Mouse (Mus musculus) midbrain, postnatal 0 days (tissue): ENCODE results near the gene Tacc2. TPM values are rescaled to one million over a fixed set of nuclear protein-coding genes. Genes with fewer than 3 reads are reported as not detected.

Source experiments
- ATAC-seq: fragments of 200-750 bp; cut with Nextera tagmentation; 2 replicates; pipeline ENCODE4 v1.8.0; 2017; ENCODE audit warnings: moderate number of reproducible peaks, mild to moderate bottlenecking, moderate TSS enrichment, moderate library complexity; ENCODE audit not compliant: low FRiP score
- DNase-seq: peaks from one replicate; pipeline ENCODE4 v3.0.0-alpha.2; 2015; ENCODE audit warnings: low spot score
- H3K27ac ChIP-seq: fragments of 300-500 bp; sonication (generic); 2 replicates; pipeline ENCODE4 v1.5.1; 2014; ENCODE audit warnings: low read depth, mild to moderate bottlenecking, low read length, mixed read lengths
- H3K27me3 ChIP-seq: fragments of 300-500 bp; sonication (generic); 2 replicates; pipeline ENCODE4 v1.6.1; 2014; ENCODE audit warnings: low read length, control low read depth, mixed read lengths; ENCODE audit not compliant: insufficient read depth
- H3K36me3 ChIP-seq: fragments of 300-500 bp; sonication (generic); 2 replicates; pipeline ENCODE4 v1.6.1; 2014; ENCODE audit warnings: low read length, control low read depth, mixed read lengths; ENCODE audit not compliant: insufficient read depth
- H3K4me1 ChIP-seq: fragments of 300-500 bp; sonication (generic); 2 replicates; pipeline ENCODE4 v1.6.1; 2014; ENCODE audit warnings: mild to moderate bottlenecking, control low read depth, antibody characterized with exemption, low read length, mixed read lengths; ENCODE audit not compliant: insufficient read depth
- H3K4me2 ChIP-seq: fragments of 300-500 bp; sonication (generic); 2 replicates; pipeline ENCODE4 v1.6.1; 2014; ENCODE audit warnings: low read depth, mild to moderate bottlenecking, low read length, mixed read lengths; ENCODE audit not compliant: poor library complexity, severe bottlenecking
- H3K4me3 ChIP-seq: fragments of 300-500 bp; sonication (generic); 2 replicates; pipeline ENCODE4 v1.5.1; 2014; ENCODE audit warnings: low read depth, mild to moderate bottlenecking, low read length, moderate library complexity
- H3K9ac ChIP-seq: fragments of 300-500 bp; sonication (generic); replicated peaks from 2 replicates; pipeline ENCODE4 v1.6.1; 2014; ENCODE audit warnings: mild to moderate bottlenecking, low read length, moderate library complexity, mixed read lengths; ENCODE audit not compliant: poor library complexity, severe bottlenecking
- H3K9me3 ChIP-seq: fragments of 300-500 bp; sonication (generic); 2 replicates; pipeline ENCODE4 v1.6.1; 2016; ENCODE audit warnings: low read length, control low read depth
- CTCF ChIP-seq: IDR thresholded peaks from 2 replicates; pipeline ENCODE4 v1.5.1; 2016; ENCODE audit warnings: antibody characterized with exemption, mild to moderate bottlenecking
- WGBS: fragments of 180-500 bp; shearing (Covaris S2); extraction: QIAGEN DNeasy Blood & Tissue Kit; methylation state at CpG from one replicate; pipeline ENCODE4 v1.1.7; 2014; 5-methylcytosine and 5-hydroxymethylcytosine counted together
- polyA plus RNA-seq: library from polyadenylated mRNA; unstranded; fragments of >200 nt; fragmentation: Nextera tagmentation; extraction: Ambion mirVana; gene quantifications from 2 replicates; pipeline ENCODE4 v1.2.1, GENCODE M21; 2015
- total RNA-seq: library from RNA; depleted of rRNA; stranded (reverse); fragments of >200 nt; gene quantifications from 2 replicates; pipeline ENCODE4 v1.2.3, GENCODE M21; 2014

The Tacc2 gene
- total and polyA plus RNA-seq, 2 experiments from 2014 or later = 54.8 to 55.9 TPM

DNA sequence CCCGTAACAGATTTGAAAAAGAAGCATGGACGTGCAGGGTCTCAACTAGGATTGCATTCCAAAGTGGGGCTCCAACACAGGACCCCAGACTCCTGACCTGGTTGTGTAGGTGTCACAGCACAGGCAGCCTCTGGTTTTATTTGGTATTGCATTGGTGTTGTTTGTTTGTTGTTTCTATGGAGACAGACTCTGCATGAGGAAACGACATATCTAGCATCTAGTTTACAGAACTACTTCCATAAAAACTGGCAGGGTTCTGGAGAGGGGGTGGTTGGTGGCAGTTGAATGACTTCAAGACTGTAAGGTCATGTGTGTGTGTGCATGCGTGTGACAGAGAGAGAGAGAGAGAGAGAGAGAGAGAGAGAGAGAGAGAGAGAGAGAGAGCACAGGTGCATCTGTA lies 70.8 kb downstream of the Tacc2 start:
- Histone ChIP-seq H3K9ac (no peak overlapping the region), H3K9me3 (no peaks in the 10 kb centered on the region), H3K4me1 (no peaks in the 10 kb centered on the region; the same call in 1 of the 2 replicates), H3K27me3 (peaks cover 7% of the 10 kb centered on the region), H3K36me3 (no peaks in the 10 kb centered on the region), H3K4me3 (no peak overlapping the region), H3K4me2 (no peak overlapping the region), H3K27ac (no peak overlapping the region)
- no peak for ATAC-seq
- TF ChIP-seq CTCF = no peak
- WGBS = 73% methylated on average over 4 of the region's 4 CpGs
- peak; percentile 22 for DNase-seq

- Histone ChIP-seq H3K4me1 (no peaks in the 10 kb centered on the region; the same call in 1 of the 2 replicates), H3K9ac (no peak overlapping the region), H3K4me2 (no peak overlapping the region), H3K9me3 (no peaks in the 10 kb centered on the region), H3K4me3 (no peak overlapping the region), H3K27me3 (peaks cover 7% of the 10 kb centered on the region), H3K27ac (no peak overlapping the region), H3K36me3 (no peaks in the 10 kb centered on the region)
- DNase-seq (no peak), ATAC-seq (no peak)
- WGBS = 36% methylated on average over 7 of the region's 7 CpGs
- TF ChIP-seq CTCF = no peak
These were observed 72.0 kb downstream of the Tacc2 start for GRCm38 (mm10) chr7:130649257-130649656.

DNA sequence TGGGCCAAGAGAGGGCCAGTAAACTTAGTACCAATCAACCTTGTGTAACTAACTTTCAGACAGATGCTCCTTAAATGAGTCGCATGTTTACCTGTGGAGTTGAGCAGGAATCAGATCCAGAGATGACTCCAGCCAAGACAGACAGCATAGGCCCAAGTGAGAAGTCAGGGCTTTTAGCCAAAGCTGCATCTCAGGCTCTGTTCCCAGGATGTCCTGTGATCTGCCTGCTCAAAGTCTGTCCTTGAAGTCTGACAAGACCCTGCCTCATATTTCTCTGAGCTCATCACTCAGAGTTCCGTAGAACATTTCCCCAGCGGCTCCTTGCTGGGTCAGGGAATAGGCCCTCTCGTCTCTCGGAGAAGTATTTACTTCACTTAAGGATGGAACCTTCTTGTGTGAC lies 73.4 kb downstream of the Tacc2 start:
- H3K9me3 ChIP-seq = no peaks in the 10 kb centered on the region
- no peak overlapping the region for H3K4me2 ChIP-seq
- H3K27me3 ChIP-seq = peaks cover 7% of the 10 kb centered on the region
- WGBS = 92% methylated on average over 5 of the region's 5 CpGs
- no peak for TF ChIP-seq CTCF
- H3K4me3 ChIP-seq = no peak overlapping the region
- H3K27ac ChIP-seq = no peak overlapping the region
- H3K4me1 ChIP-seq = no peaks in the 10 kb centered on the region; the same call in 1 of the 2 replicates
- H3K36me3 ChIP-seq = no peaks in the 10 kb centered on the region
- DNase-seq = no peak
- ATAC-seq = no peak
- H3K9ac ChIP-seq = no peak overlapping the region

- Histone ChIP-seq H3K36me3 (no peaks in the 10 kb centered on the region), H3K9ac (no peak overlapping the region), H3K4me1 (no peaks in the 10 kb centered on the region), H3K4me3 (no peak overlapping the region), H3K4me2 (no peak overlapping the region), H3K27ac (no peak overlapping the region), H3K9me3 (no peaks in the 10 kb centered on the region), H3K27me3 (no peaks in the 10 kb centered on the region)
- TF ChIP-seq CTCF = no peak
- ATAC-seq = no peak
- no peak for DNase-seq
- WGBS = 38% methylated on average over 6 of the region's 6 CpGs
These were observed 75.9 kb downstream of the Tacc2 start for GRCm38 (mm10) chr7:130653036-130653555.

GRCm38 (mm10) chr7:130654562-130654961 lies 77.3 kb downstream of the Tacc2 start:
- Histone ChIP-seq H3K4me2 (no peak overlapping the region), H3K9ac (no peak overlapping the region), H3K4me1 (no peaks in the 10 kb centered on the region), H3K27ac (no peak overlapping the region), H3K36me3 (no peaks in the 10 kb centered on the region), H3K9me3 (no peaks in the 10 kb centered on the region), H3K4me3 (no peak overlapping the region), H3K27me3 (no peaks in the 10 kb centered on the region)
- WGBS = 76% methylated on average over 2 of the region's 2 CpGs
- DNase-seq = no peak
- ATAC-seq = no peak
- no peak for TF ChIP-seq CTCF

DNA sequence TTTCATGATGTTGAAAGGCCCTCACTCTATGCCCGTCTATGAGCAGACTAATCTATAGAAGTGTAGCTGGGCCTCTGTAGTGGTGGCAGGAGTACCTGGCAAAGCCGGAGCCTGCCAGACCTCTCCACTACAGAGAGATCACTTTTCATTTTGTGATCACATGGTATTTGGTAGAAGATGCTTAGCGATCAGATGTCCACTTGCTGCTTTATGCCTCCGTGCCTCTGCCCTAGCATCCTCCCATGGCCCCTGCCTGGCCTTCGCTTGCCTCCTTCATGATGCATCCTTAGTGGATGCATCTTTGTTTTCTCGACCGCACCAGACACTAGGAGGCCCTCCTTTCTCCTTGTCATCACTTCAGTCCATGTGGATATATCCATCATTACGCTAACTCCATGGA lies 79.7 kb downstream of the Tacc2 start:
- no peak overlapping the region for H3K27ac ChIP-seq
- no peaks in the 10 kb centered on the region for H3K36me3 ChIP-seq
- H3K9ac ChIP-seq = no peak overlapping the region
- H3K27me3 ChIP-seq = no peaks in the 10 kb centered on the region
- H3K4me3 ChIP-seq = no peak overlapping the region
- 94% methylated on average over 8 of the region's 8 CpGs for WGBS
- no peak for ATAC-seq
- no peak for DNase-seq
- no peaks in the 10 kb centered on the region for H3K9me3 ChIP-seq
- no peaks in the 10 kb centered on the region for H3K4me1 ChIP-seq
- no peak overlapping the region for H3K4me2 ChIP-seq
- no peak for TF ChIP-seq CTCF
